Mouse (Mus musculus) embryonic facial prominence, embryonic 14.5 days (tissue): ENCODE measurements around the gene Nup50. TPM values are rescaled to one million over a fixed set of nuclear protein-coding genes. Genes with fewer than 3 reads are reported as not detected.
A peak's percentile ranks its signal among the peaks of the same experiment; 100 is the strongest.

Experiments used
- ATAC-seq: fragments of 200-750 bp; cut with Nextera tagmentation; 2 replicates; pipeline ENCODE4 v1.8.0; 2017; ENCODE audit warnings: low read depth, moderate number of reproducible peaks, moderate TSS enrichment
- DNase-seq: peaks from one replicate; pipeline ENCODE4 v3.0.0-alpha.2; 2015; ENCODE audit warnings: low spot score
- H3K27ac ChIP-seq: fragments of 300-500 bp; sonication (generic); replicated peaks from 2 replicates; pipeline ENCODE4 v1.5.1; 2014; ENCODE audit warnings: low read depth, mild to moderate bottlenecking, low read length, moderate library complexity
- H3K27me3 ChIP-seq: fragments of 300-500 bp; sonication (generic); replicated peaks from 2 replicates; pipeline ENCODE4 v1.6.1; 2014; ENCODE audit warnings: low read length; ENCODE audit not compliant: control insufficient read depth, insufficient read depth
- H3K36me3 ChIP-seq: fragments of 300-500 bp; sonication (generic); 2 replicates; pipeline ENCODE4 v1.6.1; 2014; ENCODE audit warnings: low read length, mixed read lengths; ENCODE audit not compliant: control insufficient read depth, insufficient read depth
- H3K4me1 ChIP-seq: fragments of 300-500 bp; sonication (generic); 2 replicates; pipeline ENCODE4 v1.6.1; 2014; ENCODE audit warnings: antibody characterized with exemption, low read length; ENCODE audit not compliant: control insufficient read depth, insufficient read depth
- H3K4me2 ChIP-seq: fragments of 300-500 bp; sonication (generic); 2 replicates; pipeline ENCODE4 v1.6.1; 2014; ENCODE audit warnings: low read depth, mild to moderate bottlenecking, low read length, moderate library complexity, mixed read lengths
- H3K4me3 ChIP-seq: fragments of 300-500 bp; sonication (generic); 2 replicates; pipeline ENCODE4 v1.5.1; 2014; ENCODE audit warnings: low read depth, mild to moderate bottlenecking, low read length
- H3K9ac ChIP-seq: fragments of 300-500 bp; sonication (generic); 2 replicates; pipeline ENCODE4 v1.6.1; 2014; ENCODE audit warnings: low read depth, mild to moderate bottlenecking, low read length, moderate library complexity, mixed read lengths
- H3K9me3 ChIP-seq: fragments of 300-500 bp; sonication (generic); 2 replicates; pipeline ENCODE4 v1.6.1; 2016; ENCODE audit warnings: low read length; ENCODE audit not compliant: control insufficient read depth
- WGBS: fragments of 180-500 bp; shearing (Covaris S2); extraction: QIAGEN DNeasy Blood & Tissue Kit; methylation state at CpG from one replicate; pipeline ENCODE4 v1.1.7; 2014; 5-methylcytosine and 5-hydroxymethylcytosine counted together
- polyA plus RNA-seq: library from polyadenylated mRNA; unstranded; fragments of >200 nt; fragmentation: Nextera tagmentation; extraction: Ambion mirVana; gene quantifications from 2 replicates; pipeline ENCODE4 v1.2.1, GENCODE M21; 2014

The Nup50 gene
- polyA plus RNA-seq, 1 experiment from 2014 or later = 27.4 TPM

GRCm38 (mm10) chr15:84934901-84935300, 11.7 kb downstream of the Nup50 start:
- H3K4me3 ChIP-seq = no peak overlapping the region
- no peaks in the 10 kb centered on the region for H3K27me3 ChIP-seq
- WGBS = 94% methylated on average over 16 of the region's 16 CpGs
- peaks cover 100% of the 10 kb centered on the region for H3K36me3 ChIP-seq
- H3K9me3 ChIP-seq = no peaks in the 10 kb centered on the region
- no peak overlapping the region for H3K4me2 ChIP-seq
- H3K4me1 ChIP-seq = no peaks in the 10 kb centered on the region
- no peak overlapping the region for H3K27ac ChIP-seq
- DNase-seq (no peak), ATAC-seq (no peak)
- H3K9ac ChIP-seq = no peak overlapping the region

- WGBS = 73% methylated on average over 12 of the region's 12 CpGs
- no peaks in the 10 kb centered on the region for H3K4me1 ChIP-seq
- H3K9ac ChIP-seq = no peak overlapping the region
- H3K27ac ChIP-seq = no peak overlapping the region
- H3K4me3 ChIP-seq = no peak overlapping the region
- DNase-seq (no peak), ATAC-seq (no peak)
- H3K4me2 ChIP-seq = no peak overlapping the region
- no peaks in the 10 kb centered on the region for H3K9me3 ChIP-seq
- H3K36me3 ChIP-seq = peaks cover 73% of the 10 kb centered on the region
- no peaks in the 10 kb centered on the region for H3K27me3 ChIP-seq
These were observed 16.9 kb downstream of the Nup50 start for GRCm38 (mm10) chr15:84940102-84940501.

GRCm38 (mm10) chr15:84942647-84943285, 19.6 kb downstream of the Nup50 start:
- peak; percentile 11 for DNase-seq
- Histone ChIP-seq H3K27ac (no peak overlapping the region), H3K9me3 (no peaks in the 10 kb centered on the region), H3K27me3 (no peaks in the 10 kb centered on the region), H3K36me3 (peaks cover 48% of the 10 kb centered on the region), H3K9ac (no peak overlapping the region), H3K4me2 (no peak overlapping the region), H3K4me3 (no peak overlapping the region), H3K4me1 (no peaks in the 10 kb centered on the region)
- WGBS = 70% methylated on average over 11 of the region's 11 CpGs
- no peak for ATAC-seq

GRCm38 (mm10) chr15:84944319-84944718, 21.1 kb downstream of the Nup50 start:
- H3K4me2 ChIP-seq = no peak overlapping the region
- H3K4me3 ChIP-seq = no peak overlapping the region
- ATAC-seq (no peak), DNase-seq (no peak)
- H3K9me3 ChIP-seq = no peaks in the 10 kb centered on the region
- H3K4me1 ChIP-seq = no peaks in the 10 kb centered on the region
- H3K36me3 ChIP-seq = peaks cover 48% of the 10 kb centered on the region
- 80% methylated on average over 5 of the region's 5 CpGs for WGBS
- no peaks in the 10 kb centered on the region for H3K27me3 ChIP-seq
- H3K27ac ChIP-seq = no peak overlapping the region
- no peak overlapping the region for H3K9ac ChIP-seq

- Histone ChIP-seq H3K4me1 (no peaks in the 10 kb centered on the region), H3K9me3 (no peaks in the 10 kb centered on the region), H3K27ac (no peak overlapping the region), H3K9ac (no peak overlapping the region), H3K4me3 (no peak overlapping the region), H3K4me2 (no peak overlapping the region), H3K36me3 (peaks cover 57% of the 10 kb centered on the region), H3K27me3 (no peaks in the 10 kb centered on the region)
- no peak for DNase-seq
- ATAC-seq = no peak
- 78% methylated on average over 10 of the region's 14 CpGs for WGBS
These were observed 25.8 kb downstream of the Nup50 start for GRCm38 (mm10) chr15:84948990-84949389.

GRCm38 (mm10) chr15:84950053-84950452, 26.8 kb downstream of the Nup50 start:
- WGBS = 85% methylated on average over 4 of the region's 4 CpGs
- H3K9ac ChIP-seq = no peak overlapping the region
- DNase-seq (no peak), ATAC-seq (no peak)
- H3K9me3 ChIP-seq = no peaks in the 10 kb centered on the region
- H3K4me2 ChIP-seq = no peak overlapping the region
- no peak overlapping the region for H3K4me3 ChIP-seq
- H3K27ac ChIP-seq = no peak overlapping the region
- H3K36me3 ChIP-seq = peaks cover 66% of the 10 kb centered on the region
- no peaks in the 10 kb centered on the region for H3K4me1 ChIP-seq
- no peaks in the 10 kb centered on the region for H3K27me3 ChIP-seq

- Histone ChIP-seq H3K27me3 (no peaks in the 10 kb centered on the region), H3K4me3 (no peak overlapping the region), H3K4me2 (no peak overlapping the region), H3K4me1 (no peaks in the 10 kb centered on the region), H3K9ac (no peak overlapping the region), H3K9me3 (no peaks in the 10 kb centered on the region), H3K27ac (no peak overlapping the region), H3K36me3 (peaks cover 73% of the 10 kb centered on the region)
- ATAC-seq = no peak
- 91% methylated on average over 11 of the region's 11 CpGs for WGBS
- no peak for DNase-seq
These were observed 30.0 kb downstream of the Nup50 start for GRCm38 (mm10) chr15:84953259-84953658.

- H3K27ac ChIP-seq = no peak overlapping the region
- 35% methylated on average over 3 of the region's 3 CpGs for WGBS
- ATAC-seq (no peak), DNase-seq (peak; percentile 31)
- H3K9me3 ChIP-seq = no peaks in the 10 kb centered on the region
- no peak overlapping the region for H3K9ac ChIP-seq
- H3K4me2 ChIP-seq = no peak overlapping the region
- H3K4me3 ChIP-seq = no peak overlapping the region
- peaks cover 34% of the 10 kb centered on the region; the same call in 1 of the 2 replicates for H3K36me3 ChIP-seq
- H3K4me1 ChIP-seq = no peaks in the 10 kb centered on the region
- H3K27me3 ChIP-seq = no peaks in the 10 kb centered on the region
These were observed 34.6 kb downstream of the Nup50 start for GRCm38 (mm10) chr15:84957851-84958250.

GRCm38 (mm10) chr15:84958331-84958730, 35.1 kb downstream of the Nup50 start:
- H3K4me3 ChIP-seq = no peak overlapping the region
- 92% methylated on average over 3 of the region's 3 CpGs for WGBS
- H3K27me3 ChIP-seq = no peaks in the 10 kb centered on the region
- no peak overlapping the region for H3K27ac ChIP-seq
- ATAC-seq (no peak), DNase-seq (no peak)
- no peaks in the 10 kb centered on the region for H3K9me3 ChIP-seq
- H3K9ac ChIP-seq = no peak overlapping the region
- H3K36me3 ChIP-seq = peaks cover 29% of the 10 kb centered on the region; the same call in 1 of the 2 replicates
- H3K4me1 ChIP-seq = no peaks in the 10 kb centered on the region
- no peak overlapping the region for H3K4me2 ChIP-seq
